Mouse (Mus musculus) liver, embryonic 16.5 days (tissue): ENCODE measurements around the gene Pglyrp1. TPM values are rescaled to one million over a fixed set of nuclear protein-coding genes. Genes with fewer than 3 reads are reported as not detected.

ENCODE experiments used
- ATAC-seq: fragments of 200-750 bp; cut with Nextera tagmentation; 2 replicates; pipeline ENCODE4 v1.8.0; 2017; ENCODE audit warnings: low read depth, mild to moderate bottlenecking, moderate number of reproducible peaks, moderate library complexity
- H3K27ac ChIP-seq: fragments of 300-500 bp; sonication (generic); 2 replicates; pipeline ENCODE4 v1.5.1; 2014; ENCODE audit warnings: mild to moderate bottlenecking, low read length
- H3K27me3 ChIP-seq: fragments of 300-500 bp; sonication (generic); 2 replicates; pipeline ENCODE4 v1.6.1; 2014; ENCODE audit warnings: low read depth, low read length, mixed read lengths; ENCODE audit not compliant: control insufficient read depth, insufficient read depth
- H3K36me3 ChIP-seq: fragments of 300-500 bp; sonication (generic); 2 replicates; pipeline ENCODE4 v1.6.1; 2014; ENCODE audit warnings: mild to moderate bottlenecking; ENCODE audit not compliant: control insufficient read depth, insufficient read depth
- H3K4me1 ChIP-seq: fragments of 300-500 bp; sonication (generic); 2 replicates; pipeline ENCODE4 v1.6.1; 2014; ENCODE audit warnings: low read depth, low read length, mixed read lengths; ENCODE audit not compliant: control insufficient read depth
- H3K4me2 ChIP-seq: fragments of 300-500 bp; sonication (generic); 2 replicates; pipeline ENCODE4 v1.6.1; 2014; ENCODE audit warnings: low read depth, low read length, mixed read lengths
- H3K4me3 ChIP-seq: fragments of 300-500 bp; sonication (generic); 2 replicates; pipeline ENCODE4 v1.5.1; 2014; ENCODE audit warnings: low read depth, mild to moderate bottlenecking, low read length
- H3K9ac ChIP-seq: fragments of 300-500 bp; sonication (generic); 2 replicates; pipeline ENCODE4 v1.6.1; 2014; ENCODE audit warnings: low read depth, low read length
- H3K9me3 ChIP-seq: fragments of 300-500 bp; sonication (generic); replicated peaks from 2 replicates; pipeline ENCODE4 v1.6.1; 2016; ENCODE audit warnings: low read length; ENCODE audit not compliant: control insufficient read depth
- WGBS: fragments of 180-500 bp; shearing (Covaris S2); extraction: QIAGEN DNeasy Blood & Tissue Kit; methylation state at CpG from one replicate; pipeline ENCODE4 v1.1.7; 2014; ENCODE audit not compliant: insufficient replicate concordance; 5-methylcytosine and 5-hydroxymethylcytosine counted together
- polyA plus RNA-seq: library from polyadenylated mRNA; unstranded; fragments of >200 nt; fragmentation: Nextera tagmentation; extraction: Ambion mirVana; gene quantifications from 2 replicates; pipeline ENCODE4 v1.2.1, GENCODE M21; 2015

Pglyrp1 gene
- polyA plus RNA-seq, 1 experiment from 2014 or later = 87.5 TPM

GRCm38 (mm10) chr7:18922807-18923206, 51.7 kb downstream of the Pglyrp1 start:
- Histone ChIP-seq H3K4me2 (no peak overlapping the region), H3K4me3 (no peak overlapping the region), H3K36me3 (no peaks in the 10 kb centered on the region), H3K4me1 (no peaks in the 10 kb centered on the region), H3K27me3 (peaks cover 48% of the 10 kb centered on the region), H3K9me3 (no peaks in the 10 kb centered on the region), H3K27ac (no peak overlapping the region), H3K9ac (no peak overlapping the region)
- 36% methylated on average over 5 of the region's 5 CpGs for WGBS
- no peak for ATAC-seq

GRCm38 (mm10) chr7:18923267-18923666, 52.1 kb downstream of the Pglyrp1 start:
- WGBS = 65% methylated on average over 11 of the region's 11 CpGs
- H3K4me2 ChIP-seq = no peak overlapping the region
- H3K9me3 ChIP-seq = no peaks in the 10 kb centered on the region
- no peaks in the 10 kb centered on the region for H3K4me1 ChIP-seq
- no peak overlapping the region for H3K27ac ChIP-seq
- H3K4me3 ChIP-seq = no peak overlapping the region
- H3K36me3 ChIP-seq = no peaks in the 10 kb centered on the region
- H3K9ac ChIP-seq = no peak overlapping the region
- ATAC-seq = no peak
- peaks cover 50% of the 10 kb centered on the region for H3K27me3 ChIP-seq

GRCm38 (mm10) chr7:18923711-18924191, 52.6 kb downstream of the Pglyrp1 start:
- Histone ChIP-seq H3K4me2 (no peak overlapping the region), H3K9me3 (no peaks in the 10 kb centered on the region), H3K27ac (no peak overlapping the region), H3K27me3 (peaks cover 50% of the 10 kb centered on the region), H3K4me3 (no peak overlapping the region), H3K9ac (no peak overlapping the region), H3K36me3 (no peaks in the 10 kb centered on the region), H3K4me1 (no peaks in the 10 kb centered on the region)
- 35% methylated on average over 4 of the region's 4 CpGs for WGBS
- ATAC-seq = no peak

DNA sequence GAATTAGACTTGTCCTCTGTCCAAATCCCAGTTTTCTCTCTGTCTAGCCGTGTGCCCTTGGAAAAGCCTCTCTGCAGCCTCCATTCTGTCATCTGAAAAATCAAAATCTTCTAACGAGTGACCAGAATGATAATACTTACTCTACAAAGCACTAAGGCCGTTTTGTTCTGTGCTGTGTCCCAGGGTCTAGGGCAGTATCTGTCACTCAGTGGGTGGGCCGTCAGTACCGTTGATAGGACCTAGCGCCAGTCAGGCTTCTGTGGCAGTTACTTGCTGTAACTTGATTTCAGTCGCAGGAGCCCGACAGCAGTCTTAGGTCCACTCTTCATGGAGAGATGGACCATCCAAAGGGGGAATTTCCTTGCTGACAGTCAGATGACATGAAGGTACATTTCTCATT, 53.2 kb downstream of the Pglyrp1 start:
- no peaks in the 10 kb centered on the region for H3K36me3 ChIP-seq
- no peak overlapping the region for H3K27ac ChIP-seq
- no peak for ATAC-seq
- peaks cover 50% of the 10 kb centered on the region for H3K27me3 ChIP-seq
- no peak overlapping the region for H3K4me3 ChIP-seq
- no peaks in the 10 kb centered on the region for H3K4me1 ChIP-seq
- H3K9ac ChIP-seq = no peak overlapping the region
- no peaks in the 10 kb centered on the region for H3K9me3 ChIP-seq
- WGBS = 18% methylated on average over 8 of the region's 8 CpGs
- H3K4me2 ChIP-seq = no peak overlapping the region

- 0% methylated on average over 27 of the region's 45 CpGs for WGBS
- Histone ChIP-seq H3K36me3 (no peaks in the 10 kb centered on the region), H3K9ac (no peak within 1 kb of the TSS), H3K27ac (no peak within 1 kb of the TSS), H3K4me2 (peak within 1 kb of the TSS; percentile 47), H3K9me3 (no peaks in the 10 kb centered on the region), H3K27me3 (peaks cover 50% of the 10 kb centered on the region), H3K4me3 (peak within 1 kb of the TSS; percentile 38), H3K4me1 (no peaks in the 10 kb centered on the region)
- ATAC-seq = peak; percentile 62
These were observed 54.2 kb downstream of the Pglyrp1 start, which contains the start of gene Nova2 for GRCm38 (mm10) chr7:18925162-18925938. TSS of gene Nova2 (plus strand) at chr7:18925888.

- Histone ChIP-seq H3K4me2 (peak overlapping the region; percentile 47), H3K27ac (no peak overlapping the region), H3K36me3 (no peaks in the 10 kb centered on the region), H3K4me1 (no peaks in the 10 kb centered on the region), H3K4me3 (peak overlapping the region; percentile 38), H3K27me3 (peaks cover 47% of the 10 kb centered on the region), H3K9ac (no peak overlapping the region), H3K9me3 (no peaks in the 10 kb centered on the region)
- peak; percentile 28; the same call in 1 of the 2 replicates for ATAC-seq
- 3% methylated on average over 39 of the region's 42 CpGs for WGBS
These were observed 55.1 kb downstream of the Pglyrp1 start for GRCm38 (mm10) chr7:18926041-18926790.

DNA sequence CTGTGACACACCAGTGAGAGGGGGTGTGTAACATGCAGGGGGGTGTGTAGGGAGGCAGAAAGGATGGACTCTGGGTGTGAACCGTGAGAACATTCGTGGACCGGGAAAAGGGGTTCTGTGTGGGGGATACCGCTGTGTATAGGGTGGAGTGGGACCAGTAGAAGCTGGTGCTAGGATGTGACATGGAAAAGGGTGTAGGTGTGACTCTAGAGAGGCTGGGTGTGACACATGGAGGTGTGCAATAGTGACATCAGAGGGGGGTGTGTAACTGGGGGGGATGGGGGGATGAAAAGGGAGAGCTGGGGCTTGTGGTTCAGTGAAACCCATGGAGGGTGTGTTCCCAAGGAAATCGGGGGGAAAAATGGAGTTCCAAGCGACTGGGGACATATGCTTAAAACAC, 55.8 kb downstream of the Pglyrp1 start:
- Histone ChIP-seq H3K4me1 (no peaks in the 10 kb centered on the region), H3K27ac (no peak overlapping the region), H3K9me3 (no peaks in the 10 kb centered on the region), H3K9ac (no peak overlapping the region), H3K36me3 (no peaks in the 10 kb centered on the region), H3K27me3 (peaks cover 45% of the 10 kb centered on the region), H3K4me2 (no peak overlapping the region), H3K4me3 (no peak overlapping the region)
- ATAC-seq = no peak
- WGBS = 37% methylated on average over 6 of the region's 6 CpGs

GRCm38 (mm10) chr7:18927759-18928158, 56.6 kb downstream of the Pglyrp1 start:
- WGBS = 2% methylated on average over 3 of the region's 3 CpGs
- ATAC-seq = no peak
- Histone ChIP-seq H3K9me3 (no peaks in the 10 kb centered on the region), H3K27ac (no peak overlapping the region), H3K9ac (no peak overlapping the region), H3K4me3 (no peak overlapping the region), H3K36me3 (no peaks in the 10 kb centered on the region), H3K4me1 (no peaks in the 10 kb centered on the region), H3K4me2 (no peak overlapping the region), H3K27me3 (peaks cover 44% of the 10 kb centered on the region)
